Mouse (Mus musculus): ENCODE measurements around the gene Clint1. TPM values are rescaled to one million over a fixed set of nuclear protein-coding genes. Genes with fewer than 3 reads are reported as not detected.

The Clint1 gene
- total and polyA plus RNA-seq, 2 experiments from 2014 or later: 30.1 to 32.3 TPM

DNA sequence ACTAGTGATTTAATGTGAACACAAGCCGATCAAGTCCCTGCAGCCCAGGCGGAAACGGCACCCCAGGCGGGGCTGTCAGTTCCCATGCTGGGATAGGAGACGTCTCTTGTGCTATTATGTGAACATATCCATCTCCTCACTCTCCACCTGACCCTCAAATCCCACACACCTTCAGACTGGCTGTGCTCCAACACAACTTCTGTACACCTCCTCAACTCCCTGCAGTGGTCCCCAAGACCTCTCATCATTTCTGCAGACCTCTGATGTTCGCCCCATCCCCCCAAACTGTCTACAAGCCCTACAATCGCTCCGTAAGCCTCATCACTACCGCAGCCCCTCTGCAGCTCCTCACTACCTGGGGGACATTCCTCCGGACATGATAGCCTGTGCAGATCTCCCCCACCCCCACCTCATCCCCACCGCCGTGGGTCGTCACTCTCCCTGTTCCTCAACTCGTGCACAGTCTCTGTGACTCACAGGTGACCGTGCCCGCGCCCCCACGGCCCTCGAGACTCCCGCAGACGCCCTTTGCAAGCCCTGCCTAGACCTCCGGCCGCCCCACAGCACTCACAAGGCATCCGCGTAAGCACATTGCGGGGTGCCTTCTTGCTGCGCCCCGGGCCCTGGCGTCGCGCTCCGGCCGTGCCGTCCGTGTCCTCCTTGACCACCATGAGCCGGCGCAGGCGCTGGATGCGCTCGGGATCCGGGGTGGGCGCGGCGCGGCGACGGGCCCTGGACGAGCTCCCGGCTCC is 92.2 kb downstream of the Clint1 start:
- H3K4me1 ChIP-seq (ENCODE audit: control insufficient read depth, insufficient read depth): peaks cover 4% of the 10 kb centered on the region; the same call in 1 of the 2 replicates
- no peak for TF ChIP-seq CTCF (IDR thresholded peaks at IDR 0.05; ENCODE audit: low read depth)
- TF ChIP-seq EP300 (IDR thresholded peaks at IDR 0.05; ENCODE audit: low read depth): no peak
- ATAC-seq (ENCODE audit: insufficient read depth, low read depth) (peak; percentile 42), DNase-seq (ENCODE audit: low spot score) (no peak)
- H3K27ac ChIP-seq (ENCODE audit: low read depth): peak overlapping the region; percentile 36
- peaks cover 11% of the 10 kb centered on the region; the same call in 1 of the 2 replicates for H3K36me3 ChIP-seq (replicated peaks; ENCODE audit: control insufficient read depth, insufficient read depth, low read length)
- no peaks in the 10 kb centered on the region for H3K27me3 ChIP-seq (ENCODE audit: control insufficient read depth, insufficient read depth, low read length)
- peak overlapping the region; percentile 97 for H3K4me2 ChIP-seq (ENCODE audit: low read depth, low read length)
- H3K9me3 ChIP-seq (replicated peaks; ENCODE audit: control insufficient read depth, low read length): no peaks in the 10 kb centered on the region
- H3K4me3 ChIP-seq (ENCODE audit: low read depth, low read length): peak overlapping the region; percentile 81
- under 1% methylated on average over 49 of the region's 49 CpGs for WGBS
- H3K9ac ChIP-seq (replicated peaks; ENCODE audit: low read depth, low read length): peak overlapping the region; percentile 70

DNA sequence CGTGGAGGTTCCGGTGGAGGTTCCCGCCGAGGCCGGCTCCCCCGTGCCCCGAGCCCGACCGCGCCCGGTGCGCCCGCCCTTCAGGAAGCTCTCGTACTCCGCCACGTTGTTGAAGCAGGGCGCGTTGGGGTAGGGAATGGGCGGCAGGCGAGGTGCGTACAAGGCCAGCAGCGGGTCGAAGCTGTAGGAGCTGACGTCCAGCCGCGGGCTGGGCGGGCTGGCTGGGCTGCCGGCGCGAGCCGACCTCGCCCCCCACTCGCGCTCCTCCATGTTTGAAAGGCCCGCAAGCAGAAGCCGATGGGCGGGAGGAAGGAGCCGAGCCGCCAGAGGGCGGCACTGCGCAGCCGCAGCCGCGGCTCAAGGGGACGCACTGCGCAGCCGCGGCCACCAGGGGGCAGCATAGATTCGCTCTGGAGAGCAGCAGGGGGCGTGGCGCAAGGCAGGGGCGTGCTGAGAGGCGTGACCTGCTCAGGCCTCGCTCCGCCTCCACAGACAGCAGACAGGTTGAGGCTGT is 92.8 kb downstream of the Clint1 start, which contains the start of gene Lsm11:
TSS of gene Lsm11 (minus strand) at position 293 of the 514 bp plus-strand sequence.
- Histone ChIP-seq H3K27ac (ENCODE audit: low read depth) (peak within 1 kb of the TSS; percentile 36), H3K36me3 (replicated peaks; ENCODE audit: control insufficient read depth, insufficient read depth, low read length) (peaks cover 13% of the 10 kb centered on the region), H3K4me2 (ENCODE audit: low read depth, low read length) (peak within 1 kb of the TSS; percentile 97), H3K27me3 (ENCODE audit: control insufficient read depth, insufficient read depth, low read length) (no peaks in the 10 kb centered on the region), H3K9me3 (replicated peaks; ENCODE audit: control insufficient read depth, low read length) (no peaks in the 10 kb centered on the region), H3K4me1 (ENCODE audit: control insufficient read depth, insufficient read depth) (peaks cover 4% of the 10 kb centered on the region; the same call in 1 of the 2 replicates), H3K9ac (replicated peaks; ENCODE audit: low read depth, low read length) (peak within 1 kb of the TSS; percentile 70), H3K4me3 (ENCODE audit: low read depth, low read length) (peak within 1 kb of the TSS; percentile 81)
- WGBS: under 1% methylated on average over 52 of the region's 55 CpGs
- DNase-seq (ENCODE audit: low spot score): peak; percentile 93
- TF ChIP-seq CTCF (IDR thresholded peaks at IDR 0.05; ENCODE audit: low read depth) (peak; percentile 100), EP300 (IDR thresholded peaks at IDR 0.05; ENCODE audit: low read depth) (no peak)
- peak; percentile 92 for ATAC-seq (ENCODE audit: insufficient read depth, low read depth)

DNA sequence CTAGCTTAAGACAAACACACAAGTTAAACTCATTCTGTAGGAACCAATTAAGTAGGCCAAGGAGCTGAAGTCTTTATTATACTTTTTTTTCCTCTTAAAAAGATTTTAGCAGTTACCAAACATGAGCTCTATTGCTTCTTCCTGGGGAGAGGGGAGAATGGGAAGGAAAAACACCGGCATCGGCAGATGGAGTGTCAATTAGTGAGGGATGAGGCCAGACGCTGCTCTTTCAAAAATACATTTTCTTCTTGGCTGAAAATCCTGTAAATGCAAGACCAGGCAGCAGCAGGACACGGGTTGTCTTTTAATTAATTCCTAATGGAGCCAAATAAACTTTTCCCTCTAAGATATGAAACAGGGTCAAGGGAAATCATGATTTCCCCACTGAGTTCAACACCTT is 94.9 kb downstream of the Clint1 start:
- Histone ChIP-seq H3K4me2 (ENCODE audit: low read depth, low read length) (no peak overlapping the region), H3K27ac (ENCODE audit: low read depth) (no peak overlapping the region), H3K27me3 (ENCODE audit: control insufficient read depth, insufficient read depth, low read length) (no peaks in the 10 kb centered on the region), H3K9ac (replicated peaks; ENCODE audit: low read depth, low read length) (no peak overlapping the region), H3K36me3 (replicated peaks; ENCODE audit: control insufficient read depth, insufficient read depth, low read length) (peaks cover 26% of the 10 kb centered on the region), H3K9me3 (replicated peaks; ENCODE audit: control insufficient read depth, low read length) (no peaks in the 10 kb centered on the region), H3K4me1 (ENCODE audit: control insufficient read depth, insufficient read depth) (peaks cover 4% of the 10 kb centered on the region; the same call in 1 of the 2 replicates), H3K4me3 (ENCODE audit: low read depth, low read length) (no peak overlapping the region)
- ATAC-seq (ENCODE audit: insufficient read depth, low read depth) (no peak), DNase-seq (ENCODE audit: low spot score) (no peak)
- 75% methylated on average over 4 of the region's 4 CpGs for WGBS
- no peak for TF ChIP-seq EP300 (IDR thresholded peaks at IDR 0.05; ENCODE audit: low read depth)
- TF ChIP-seq CTCF (IDR thresholded peaks at IDR 0.05; ENCODE audit: low read depth): no peak

- peaks cover 29% of the 10 kb centered on the region for H3K36me3 ChIP-seq (replicated peaks; ENCODE audit: control insufficient read depth, insufficient read depth, low read length)
- TF ChIP-seq EP300 (IDR thresholded peaks at IDR 0.05; ENCODE audit: low read depth) (no peak), CTCF (IDR thresholded peaks at IDR 0.05; ENCODE audit: low read depth) (no peak)
- DNase-seq (ENCODE audit: low spot score) (no peak), ATAC-seq (ENCODE audit: insufficient read depth, low read depth) (no peak)
- WGBS: 70% methylated on average over 2 of the region's 2 CpGs
- H3K27ac ChIP-seq (ENCODE audit: low read depth): no peak overlapping the region
- H3K9ac ChIP-seq (replicated peaks; ENCODE audit: low read depth, low read length): no peak overlapping the region
- H3K9me3 ChIP-seq (replicated peaks; ENCODE audit: control insufficient read depth, low read length): no peaks in the 10 kb centered on the region
- H3K4me3 ChIP-seq (ENCODE audit: low read depth, low read length): no peak overlapping the region
- H3K27me3 ChIP-seq (ENCODE audit: control insufficient read depth, insufficient read depth, low read length): no peaks in the 10 kb centered on the region
- no peak overlapping the region for H3K4me2 ChIP-seq (ENCODE audit: low read depth, low read length)
- peaks cover 4% of the 10 kb centered on the region; the same call in 1 of the 2 replicates for H3K4me1 ChIP-seq (ENCODE audit: control insufficient read depth, insufficient read depth)
Measured at GRCm38 (mm10) chr11:45947491-45947890, 95.6 kb downstream of the Clint1 start.

DNA sequence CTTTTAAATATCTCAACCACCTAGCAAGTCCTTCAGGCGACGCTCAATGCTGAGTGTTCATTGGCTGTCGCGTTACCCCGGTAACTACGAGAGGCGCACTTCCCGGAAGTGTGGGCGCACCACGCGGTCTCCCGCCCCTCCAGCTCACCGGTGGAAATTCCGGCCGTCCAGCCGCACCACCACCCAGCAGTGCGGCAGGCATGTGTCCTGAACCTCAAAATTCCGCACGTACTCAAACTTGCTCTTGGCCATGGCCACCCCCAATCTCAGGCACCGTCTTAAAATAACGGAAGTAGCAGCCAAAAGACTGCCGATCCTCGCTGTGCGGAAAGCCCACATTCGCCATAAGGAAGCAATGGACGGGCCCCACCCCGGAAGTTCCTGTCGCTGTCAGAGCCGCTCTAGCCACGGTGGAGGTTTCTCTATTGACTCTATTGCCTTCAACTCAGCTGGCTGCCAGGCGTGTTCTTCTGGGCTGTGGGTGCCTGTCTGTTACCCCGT is 103.3 kb downstream of the Clint1 start, which contains the start of gene Thg1l:
TSS of gene Thg1l (minus strand) at position 368 of the 501 bp plus-strand sequence.
- under 1% methylated on average over 32 of the region's 32 CpGs for WGBS
- H3K4me2 ChIP-seq (ENCODE audit: low read depth, low read length): peak within 1 kb of the TSS; percentile 67
- H3K27me3 ChIP-seq (ENCODE audit: control insufficient read depth, insufficient read depth, low read length): no peaks in the 10 kb centered on the region
- H3K4me3 ChIP-seq (ENCODE audit: low read depth, low read length): peak within 1 kb of the TSS; percentile 85
- DNase-seq (ENCODE audit: low spot score): peak; percentile 91
- no peaks in the 10 kb centered on the region for H3K9me3 ChIP-seq (replicated peaks; ENCODE audit: control insufficient read depth, low read length)
- TF ChIP-seq CTCF (IDR thresholded peaks at IDR 0.05; ENCODE audit: low read depth) (no peak), EP300 (IDR thresholded peaks at IDR 0.05; ENCODE audit: low read depth) (peak; percentile 77; the same call in 1 of the 2 replicates)
- peak within 1 kb of the TSS; percentile 58 for H3K9ac ChIP-seq (replicated peaks; ENCODE audit: low read depth, low read length)
- peak within 1 kb of the TSS; percentile 78; the same call in 1 of the 2 replicates for H3K27ac ChIP-seq (ENCODE audit: low read depth)
- peaks cover 5% of the 10 kb centered on the region; the same call in 1 of the 2 replicates for H3K4me1 ChIP-seq (ENCODE audit: control insufficient read depth, insufficient read depth)
- peak; percentile 98 for ATAC-seq (ENCODE audit: insufficient read depth, low read depth)
- peaks cover 11% of the 10 kb centered on the region for H3K36me3 ChIP-seq (replicated peaks; ENCODE audit: control insufficient read depth, insufficient read depth, low read length)

All from heart, postnatal 0 days (tissue).